Mouse (Mus musculus): ENCODE measurements at regions not wholly inside any gene's neighbourhood (a gene's known extent, or its start where the extent isn't known, plus 50 kb on each side); places are given as distances from the start of the nearest gene placed in this dataset.

- TF ChIP-seq ZNF384 (IDR thresholded peaks at IDR 0.05; ENCODE audit: low read depth, low read length) (no peak), HCFC1 (IDR thresholded peaks at IDR 0.05; ENCODE audit: borderline replicate concordance, insufficient read depth, low read length) (no peak)
These were observed 61.8 kb upstream of the Tprg start for GRCm38 (mm10) chr16:25224801-25225200.
